Comparison of ENCODE assay signal across 29 mouse cellular contexts in the genomic region with DNA sequence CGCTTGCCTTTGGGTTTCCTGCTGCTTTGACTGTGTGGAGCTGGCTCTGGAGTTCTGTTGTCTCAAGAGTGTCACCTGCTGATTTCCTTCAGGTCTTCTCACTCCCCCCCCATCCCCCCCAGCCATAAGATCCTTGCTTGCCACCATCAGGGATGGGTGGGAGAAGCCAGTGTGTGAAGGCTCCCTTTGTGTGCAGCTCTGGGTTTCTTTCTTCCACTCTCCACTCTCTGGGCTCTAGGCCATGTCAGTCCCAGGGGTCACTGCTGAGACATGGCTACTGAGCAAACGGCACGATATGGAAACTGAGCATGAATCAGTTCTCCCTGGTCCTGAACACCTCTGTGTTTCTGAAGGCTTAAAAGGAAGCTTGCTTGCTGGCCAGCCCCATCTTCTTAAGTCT. TPM values are rescaled to one million over a fixed set of nuclear protein-coding genes. Genes with fewer than 3 reads are reported as not detected.
DNase-seq lines count a peak whose midpoint lies in the region; TF ChIP-seq lines count a peak whose summit lies in the region.
"Had no signal": no experiment of that assay in that cellular context is flagged by ENCODE, and none has a peak within 500 bp of the region (broad histone marks: within the 10 kb centered on the region; RNA-seq: fewer than 3 reads in every experiment).

No protein-coding gene starts in this region.

- no peaks in the 10 kb centered on the region for H3K36me3 ChIP-seq in limb, embryonic 10.5 days
- H3K36me3 ChIP-seq: embryonic facial prominence, embryonic 13.5 days; limb, embryonic 12.5 days; liver, embryonic 13.5 days had no signal

- no peak overlapping the region for H3K4me3 ChIP-seq in layer of hippocampus, adult 2 months
- no peak overlapping the region for H3K4me3 ChIP-seq in limb, embryonic 10.5 days
- H3K4me3 ChIP-seq: embryonic facial prominence, embryonic 13.5 days; limb, embryonic 12.5 days; liver, embryonic 13.5 days had no signal

- TF ChIP-seq CTCF in layer of hippocampus, adult 2 months (conservative IDR thresholded peaks at IDR 0.05): no peak

- WGBS in limb, embryonic 10.5 days: 59% methylated on average over 3 of the region's 3 CpGs

- H3K4me1 ChIP-seq in limb, embryonic 10.5 days: peaks cover 21% of the 10 kb centered on the region
- H3K4me1 ChIP-seq: liver, embryonic 13.5 days had no signal

- no peaks in the 10 kb centered on the region for H3K9me3 ChIP-seq in limb, embryonic 10.5 days (replicated peaks)
- H3K9me3 ChIP-seq: embryonic facial prominence, embryonic 13.5 days; limb, embryonic 12.5 days; liver, embryonic 13.5 days had no signal

- intact Hi-C loops in heart, postnatal 10 days (cut with DNase I): no loop called here
- intact Hi-C loops in left cerebral cortex, postnatal 10 days (cut with DNase I): no loop called here

- peak overlapping the region; percentile 10; the same call in 1 of the 2 replicates for H3K27ac ChIP-seq in layer of hippocampus, adult 2 months
- peak overlapping the region; percentile 58 for H3K27ac ChIP-seq in limb, embryonic 10.5 days
- H3K27ac ChIP-seq: embryonic facial prominence, embryonic 13.5 days; kidney, postnatal 0 days; limb, embryonic 12.5 days; liver, embryonic 13.5 days; macrophage; stomach, postnatal 0 days had no signal

- DNase-seq in heart, postnatal 10 days: peak; percentile 25 to 26
- no peak for DNase-seq in heart, adult 9 months (ENCODE audit: low spot score in 2 of 2)
- no peak for DNase-seq in layer of hippocampus, adult 2 months (ENCODE audit: low spot score in 2 of 2)
- DNase-seq in layer of hippocampus, adult 9-10 months (ENCODE audit: low spot score): no peak
- peak; percentile 51 for DNase-seq in brain, adult 2 months (ENCODE audit: low read depth, low spot score)
- DNase-seq in limb, embryonic 10.5 days (ENCODE audit: low spot score): no peak
- no peak for DNase-seq in yolk sac, embryonic 10.5 days (ENCODE audit: low spot score)
- no peak for DNase-seq in left cerebral cortex, postnatal 10 days (ENCODE audit: extremely low spot score in 1 of 2, low spot score in 2 of 2)
- DNase-seq: adrenal gland, adult 2 months; adrenal gland, postnatal 36 days; cerebellum, adult 9-10 months; gastrocnemius, postnatal 25 days; heart, adult 11 months; kidney, adult 8-10 months; kidney, postnatal 4 days; layer of hippocampus, adult 9-11 months; liver, embryonic 13.5 days; lung, adult 18-20 months; midbrain, embryonic 14.5 days; right cerebral cortex, postnatal 4 days; thymus, adult 18-20 months; thymus, postnatal 25 days had no signal

- peaks cover 4% of the 10 kb centered on the region for H3K27me3 ChIP-seq in limb, embryonic 10.5 days (ENCODE audit: low read depth, poor library complexity, severe bottlenecking)
- H3K27me3 ChIP-seq: embryonic facial prominence, embryonic 13.5 days had no signal

RNA-seq across cellular contexts. Expression of gene Cldn11, which starts 6.4 kb away (rescaled TPM):
- 1 to 10 TPM; 2.1 to 2.2 TPM for total RNA-seq in heart, postnatal 10 days (2021)
- total RNA-seq in layer of hippocampus, adult 2 months (2021): 100 to 1,000 TPM; 111 to 113 TPM
- polyA plus RNA-seq in limb, embryonic 10.5 days (2016; fragmentation: Nextera tagmentation; extraction: Ambion mirVana): 3.8 and 4.6 TPM in 2 replicates
- 10 to 100 TPM; 25.6 to 43.0 TPM for total RNA-seq in left cerebral cortex, postnatal 10 days (2021)
- total RNA-seq: megakaryocyte-erythroid progenitor cell, adult 5-6 weeks; MEL had no signal
- polyA plus RNA-seq: macrophage had no signal

Comparison
In these comparisons a context has a peak if more than half of its experiments do, and no peak if none do; other contexts are left out.
1. DNase-seq: peak in heart, postnatal 10 days (2 of 2) and brain, adult 2 months (single experiment); none in heart, adult 9 months (0 of 2), layer of hippocampus, adult 2 months (0 of 2), layer of hippocampus, adult 9-10 months (single experiment), limb, embryonic 10.5 days (single experiment), yolk sac, embryonic 10.5 days (single experiment) and left cerebral cortex, postnatal 10 days (0 of 2).
2. RNA of gene Cldn11, which starts 6.4 kb away (total RNA-seq): 111 to 113 TPM in layer of hippocampus, adult 2 months and 25.6 to 43.0 TPM in left cerebral cortex, postnatal 10 days; 2.1 to 2.2 TPM in heart, postnatal 10 days; every median in the first group is over 4 times any median in the second.